Mouse (Mus musculus): ENCODE measurements around the gene H2-Ob.
A peak's percentile ranks its signal among the peaks of the same experiment; 100 is the strongest.

Gene H2-Ob

GRCm38 (mm10) chr17:34238706-34239105 is at the start of gene H2-Ob:
TSS of gene H2-Ob (plus strand) at chr17:34238903.
- DNase-seq (ENCODE audit: extremely low spot score, low read depth, low spot score), result no peak

GRCm38 (mm10) chr17:34188986-34189385 is 49.7 kb upstream of the H2-Ob start:
- no peak for DNase-seq (ENCODE audit: extremely low spot score, low read depth, low spot score)

GRCm38 (mm10) chr17:34192852-34193251 is 45.9 kb upstream of the H2-Ob start:
- no peak for DNase-seq (ENCODE audit: extremely low spot score, low read depth, low spot score)

- DNase-seq (ENCODE audit: extremely low spot score, low read depth, low spot score), result no peak
Measured at GRCm38 (mm10) chr17:34193468-34193867, 45.2 kb upstream of the H2-Ob start.

GRCm38 (mm10) chr17:34194723-34195122 is 44.0 kb upstream of the H2-Ob start:
- DNase-seq (ENCODE audit: extremely low spot score, low read depth, low spot score), result no peak

- no peak for DNase-seq (ENCODE audit: extremely low spot score, low read depth, low spot score)
Measured at GRCm38 (mm10) chr17:34196491-34196890, 42.2 kb upstream of the H2-Ob start.

- peak; percentile 53 for DNase-seq (ENCODE audit: extremely low spot score, low read depth, low spot score)
Measured at GRCm38 (mm10) chr17:34196941-34197894, 41.5 kb upstream of the H2-Ob start, which contains the start of gene Psmb8. TSS of gene Psmb8 (plus strand) at chr17:34197721.

GRCm38 (mm10) chr17:34197904-34198520 is 40.7 kb upstream of the H2-Ob start:
- DNase-seq (ENCODE audit: extremely low spot score, low read depth, low spot score), result no peak

- no peak for DNase-seq (ENCODE audit: extremely low spot score, low read depth, low spot score)
Measured at GRCm38 (mm10) chr17:34198521-34198912, 40.2 kb upstream of the H2-Ob start.

GRCm38 (mm10) chr17:34199050-34199619 is 39.6 kb upstream of the H2-Ob start:
- DNase-seq (ENCODE audit: extremely low spot score, low read depth, low spot score), result no peak

GRCm38 (mm10) chr17:34200047-34200446 is 38.7 kb upstream of the H2-Ob start:
- DNase-seq (ENCODE audit: extremely low spot score, low read depth, low spot score), result no peak

GRCm38 (mm10) chr17:34200772-34201505 is 37.8 kb upstream of the H2-Ob start:
- DNase-seq (ENCODE audit: extremely low spot score, low read depth, low spot score), result no peak

GRCm38 (mm10) chr17:34201506-34202055 is 37.1 kb upstream of the H2-Ob start:
- DNase-seq (ENCODE audit: extremely low spot score, low read depth, low spot score), result no peak

GRCm38 (mm10) chr17:34202760-34203442 is 35.8 kb upstream of the H2-Ob start:
- DNase-seq (ENCODE audit: extremely low spot score, low read depth, low spot score), result no peak

- no peak for DNase-seq (ENCODE audit: extremely low spot score, low read depth, low spot score)
Measured at GRCm38 (mm10) chr17:34203444-34203843, 35.3 kb upstream of the H2-Ob start, which contains the start of gene Tap2. TSS of gene Tap2 (plus strand) at chr17:34203527.

- no peak for DNase-seq (ENCODE audit: extremely low spot score, low read depth, low spot score)
Measured at GRCm38 (mm10) chr17:34204303-34205010, 34.2 kb upstream of the H2-Ob start.

- DNase-seq (ENCODE audit: extremely low spot score, low read depth, low spot score), result no peak
Measured at GRCm38 (mm10) chr17:34205021-34205745, 33.5 kb upstream of the H2-Ob start.

GRCm38 (mm10) chr17:34205746-34206176 is 32.9 kb upstream of the H2-Ob start:
- no peak for DNase-seq (ENCODE audit: extremely low spot score, low read depth, low spot score)

GRCm38 (mm10) chr17:34206731-34207130 is 32.0 kb upstream of the H2-Ob start:
- no peak for DNase-seq (ENCODE audit: extremely low spot score, low read depth, low spot score)

Measured in hindlimb bud, embryonic 11.5 days (tissue).